Mouse (Mus musculus): ENCODE results near the gene Itk.

GRCm38 (mm10) chr11:46311703-46312522 is 77.4 kb downstream of the Itk start:
- TF ChIP-seq CTCF (IDR thresholded peaks at IDR 0.05; ENCODE audit: extremely low read depth, insufficient read length, insufficient replicate concordance, low read depth, low read length) (no peak), POLR2A (IDR thresholded peaks at IDR 0.05; ENCODE audit: low read depth, low read length) (no peak)
